Mouse (Mus musculus) heart, postnatal 36 days (tissue): ENCODE data around the gene Olfr901. TPM values are rescaled to one million over a fixed set of nuclear protein-coding genes. Genes with fewer than 3 reads are reported as not detected.
"Not testable (repeated sequence)": the region's sequence is repeated elsewhere in the genome, so short reads cannot be mapped to it uniquely, and the experiment has no call there.

Experiments
- DNase-seq, 2 experiments: peaks; one replicate each; pipeline ENCODE4 v3.0.0; 2021 to 2022
- intact Hi-C: fragments of 180-260 bp; cut with DNase I; formaldehyde crosslinking; loops from one replicate; pipeline ENCODE4 v1.15.1; 2025
- total RNA-seq, 2 experiments: library from RNA; stranded (reverse); gene quantifications; 2 replicates each; pipeline ENCODE4 v1.2.3; 2021

The Olfr901 gene
- not detected for total RNA-seq

DNA sequence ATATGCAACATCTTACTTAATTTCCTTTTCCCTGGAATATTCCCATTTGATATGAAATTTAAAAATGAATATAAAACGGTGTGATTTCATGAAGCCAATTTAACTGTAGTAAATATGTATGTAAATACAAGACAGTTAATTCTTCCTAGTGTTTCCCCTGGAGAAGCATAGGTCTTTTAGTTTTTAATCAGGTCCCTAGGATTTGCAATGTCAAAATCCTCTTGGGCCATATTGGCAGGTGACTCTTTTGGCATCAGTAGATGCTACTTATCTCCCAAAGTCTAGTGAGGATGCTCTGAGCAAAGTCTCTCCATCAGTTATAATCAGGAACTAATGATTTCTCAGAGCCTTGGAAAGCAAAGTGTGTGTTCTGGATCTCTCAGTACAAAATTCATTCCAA, at the start of gene Olfr901:
TSS of gene Olfr901 (plus strand) at position 301 of the 400 bp plus-strand sequence.
- intact Hi-C loops: no loop called here
- DNase-seq: no peak

DNA sequence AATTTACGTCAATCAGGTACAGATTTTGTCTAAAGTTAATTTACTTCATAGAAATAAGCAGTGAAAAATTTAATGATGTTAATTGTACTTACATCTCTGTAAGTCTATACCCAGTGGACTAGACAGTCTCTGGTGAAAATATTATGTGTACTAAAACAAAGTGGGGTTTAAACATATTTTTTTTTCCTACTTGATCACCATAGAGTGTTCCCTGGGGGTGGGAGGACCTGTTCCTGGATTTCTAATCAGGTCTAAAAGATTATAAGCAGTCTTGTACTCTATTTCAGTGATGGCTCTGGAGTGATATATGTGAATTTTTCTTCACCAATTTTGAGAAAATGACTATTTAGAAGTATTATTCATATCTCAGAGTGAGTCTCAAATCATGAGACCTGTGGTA, 27.9 kb upstream of the Olfr901 start, which contains the start of gene Olfr147:
TSS of gene Olfr147 (plus strand) at position 301 of the 400 bp plus-strand sequence.
- intact Hi-C loops: no loop called here
- DNase-seq: no peak

DNA sequence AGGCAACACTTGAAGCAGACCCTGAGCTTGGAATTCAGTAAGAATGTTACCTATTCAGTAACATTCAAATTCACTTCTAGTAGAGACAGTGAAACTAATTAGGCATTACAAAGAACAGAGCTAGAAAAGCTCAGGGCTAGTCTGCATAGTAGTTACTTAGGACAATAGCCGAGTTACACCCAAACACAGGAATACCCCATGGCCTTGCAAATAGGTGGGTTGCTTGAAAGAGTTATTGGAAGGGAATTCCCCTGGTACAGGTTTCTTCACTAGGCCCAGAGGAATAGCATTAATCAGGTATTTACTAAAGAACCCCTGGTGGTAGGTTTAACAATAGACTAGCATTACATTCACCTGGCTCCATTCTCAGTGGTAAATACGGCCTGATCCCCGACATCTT, 21.8 kb upstream of the Olfr901 start:
- intact Hi-C loops, DNase-seq: not testable (repeated sequence)

DNA sequence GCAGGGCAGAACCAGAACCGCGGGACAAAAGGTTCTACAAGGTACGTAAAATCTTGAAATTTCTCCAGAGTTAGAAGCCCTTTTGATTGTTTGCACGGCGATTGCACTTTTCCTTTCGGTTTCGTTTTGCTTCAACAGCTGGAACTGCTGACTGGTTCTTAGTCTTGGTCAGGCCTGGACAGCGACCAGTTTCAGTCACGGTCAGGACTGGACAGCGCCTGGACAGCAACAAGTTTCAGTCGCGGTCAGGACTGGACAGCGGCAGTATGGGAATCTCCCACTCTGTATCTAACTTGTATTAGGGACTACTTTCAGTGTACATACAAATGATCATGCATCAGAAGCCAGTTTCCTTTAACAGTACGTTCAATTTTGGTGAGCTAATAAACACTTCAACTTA, 15.8 kb upstream of the Olfr901 start:
- DNase-seq, intact Hi-C loops: not testable (repeated sequence)

DNA sequence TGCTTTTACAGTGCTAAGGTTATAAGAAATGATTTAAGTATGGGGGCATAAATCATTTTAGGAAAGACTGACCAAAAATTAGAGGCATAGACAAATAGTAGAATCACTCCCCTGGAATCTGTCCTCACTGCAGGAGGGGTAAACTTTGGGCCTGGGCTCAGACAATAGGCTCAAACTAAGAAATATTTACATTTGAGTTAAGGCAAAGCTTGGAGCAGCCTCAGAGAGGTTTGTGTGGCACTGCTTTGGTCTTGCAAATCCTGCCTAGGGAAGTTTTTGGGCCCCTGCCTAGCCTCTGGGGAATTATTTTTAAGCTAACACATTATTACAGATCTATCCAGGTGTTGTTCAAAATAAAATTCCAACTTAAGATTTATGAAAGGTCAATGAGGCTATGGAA, 5.5 kb upstream of the Olfr901 start:
- no peak for DNase-seq
- intact Hi-C loops: no loop called here

DNA sequence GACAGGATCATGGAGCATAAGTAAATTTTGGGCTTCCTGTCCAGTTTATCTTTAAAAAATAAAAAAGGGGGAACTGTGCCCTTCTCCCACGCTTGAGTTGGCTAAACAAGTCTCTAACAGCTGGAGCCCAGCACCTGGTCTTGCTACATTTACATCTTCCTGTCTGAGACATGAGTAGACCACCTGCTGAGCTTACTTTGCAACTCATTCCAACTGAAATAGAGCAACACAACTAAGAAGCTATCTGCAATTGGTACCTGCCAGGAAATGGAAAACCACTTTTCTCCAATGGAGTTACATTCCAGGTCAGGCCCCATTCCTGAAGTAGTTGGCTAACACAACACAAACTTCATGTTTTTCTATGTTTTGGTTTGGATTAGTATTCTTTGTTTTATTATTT, 2.2 kb upstream of the Olfr901 start:
- intact Hi-C loops: no loop called here
- no peak for DNase-seq

DNA sequence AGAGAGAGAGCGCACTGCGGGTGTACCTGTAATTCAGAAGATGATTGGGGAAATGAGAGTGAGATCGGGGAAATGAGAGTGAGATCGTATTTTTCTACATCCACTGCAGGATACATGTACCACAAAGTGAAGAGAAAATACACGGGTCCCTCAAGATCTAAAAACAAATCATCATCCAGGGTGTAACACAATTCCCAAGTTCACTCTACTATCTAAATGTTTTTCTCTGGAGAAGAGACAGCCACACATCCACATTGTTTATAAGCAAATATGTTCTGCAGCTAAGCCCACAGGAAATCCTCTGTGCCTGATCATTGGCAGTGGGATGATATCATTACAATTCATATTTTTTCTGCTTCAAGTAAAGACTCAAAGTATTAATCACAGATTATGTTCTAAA, 18.1 kb downstream of the Olfr901 start, which contains the start of gene Olfr902:
TSS of gene Olfr902 (plus strand) at position 301 of the 400 bp plus-strand sequence.
- DNase-seq: no peak
- intact Hi-C loops: no loop called here

DNA sequence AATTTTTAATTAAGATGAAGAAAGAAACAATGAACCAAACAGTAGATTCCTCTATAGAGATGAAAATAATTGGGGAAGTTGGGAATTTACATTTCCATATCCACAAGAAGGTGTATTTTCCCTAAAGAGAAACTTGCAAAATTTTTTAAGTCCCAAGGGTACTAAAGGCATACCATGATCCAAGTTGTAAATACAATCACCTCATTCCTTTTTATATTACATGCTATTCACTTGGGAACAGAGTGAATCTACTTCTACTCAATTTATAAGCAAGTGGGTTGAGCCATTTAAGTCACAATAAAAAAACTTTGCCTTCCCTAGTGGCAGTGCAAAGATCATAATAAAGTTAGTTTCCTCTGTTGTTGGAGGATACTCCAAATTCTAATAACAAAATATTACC, 33.6 kb downstream of the Olfr901 start, which contains the start of gene Olfr904:
TSS of gene Olfr904 (plus strand) at position 301 of the 400 bp plus-strand sequence.
- DNase-seq: no peak
- intact Hi-C loops: no loop called here

DNA sequence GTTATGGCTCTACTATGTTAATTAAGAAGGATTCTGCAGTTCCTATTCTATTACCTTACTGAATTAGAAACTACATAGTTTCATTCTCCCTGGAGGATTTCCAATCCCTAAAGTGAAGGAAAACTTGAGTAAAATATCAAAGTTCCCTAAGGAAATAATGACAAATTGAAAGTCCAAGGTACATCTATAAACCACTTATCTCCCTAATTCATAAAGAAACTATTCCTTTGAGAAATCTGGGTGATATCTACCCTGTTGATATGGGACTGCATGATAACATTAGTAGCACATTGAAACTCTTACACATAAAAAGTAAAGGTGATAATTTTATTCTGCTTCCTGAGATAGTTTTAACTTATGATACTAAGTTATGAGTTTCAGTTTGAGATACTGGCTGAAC, 41.6 kb downstream of the Olfr901 start, which contains the start of gene Olfr905:
TSS of gene Olfr905 (plus strand) at position 301 of the 400 bp plus-strand sequence.
- intact Hi-C loops: no loop called here
- no peak for DNase-seq

Other genes starting within 250 kb of the Olfr901 start
- gene Olfr891, start 248.6 kb upstream of the Olfr901 start, total RNA-seq: not detected
- not detected for gene Olfr893, start 221.1 kb upstream of the Olfr901 start, total RNA-seq
- not detected for gene Olfr894, start 211.4 kb upstream of the Olfr901 start, total RNA-seq
- not detected for gene Olfr143, start 176.7 kb upstream of the Olfr901 start, total RNA-seq
- not detected for gene Olfr895, start 161.6 kb upstream of the Olfr901 start, total RNA-seq
- not detected for gene Olfr896-ps1, start 138.3 kb upstream of the Olfr901 start, total RNA-seq
- not detected for gene Olfr25, start 100.4 kb upstream of the Olfr901 start, total RNA-seq
- not detected for gene Olfr898, start 81.0 kb upstream of the Olfr901 start, total RNA-seq
- gene Olfr250, start 62.6 kb upstream of the Olfr901 start, total RNA-seq: not detected
- not detected for gene Olfr251, start 52.4 kb upstream of the Olfr901 start, total RNA-seq
- not detected for gene Olfr147, start 27.8 kb upstream of the Olfr901 start, total RNA-seq
- gene Olfr902, start 18.2 kb downstream of the Olfr901 start, total RNA-seq: not detected
- not detected for gene Olfr904, start 33.7 kb downstream of the Olfr901 start, total RNA-seq
- gene Olfr905, start 41.7 kb downstream of the Olfr901 start, total RNA-seq: not detected
- not detected for gene Olfr906, start 57.6 kb downstream of the Olfr901 start, total RNA-seq
- not detected for gene Olfr907, start 66.3 kb downstream of the Olfr901 start, total RNA-seq
- not detected for gene Olfr911-ps1, start 92.1 kb downstream of the Olfr901 start, total RNA-seq
- gene Olfr910, start 108.4 kb downstream of the Olfr901 start, total RNA-seq: not detected
- gene Olfr912, start 150.7 kb downstream of the Olfr901 start, total RNA-seq: not detected
- gene Olfr913, start 163.3 kb downstream of the Olfr901 start, total RNA-seq: not detected
- gene Olfr914, start 175.6 kb downstream of the Olfr901 start, total RNA-seq: not detected
- not detected for gene Olfr916, start 230.4 kb downstream of the Olfr901 start, total RNA-seq
- not detected for gene Olfr917, start 236.4 kb downstream of the Olfr901 start, total RNA-seq
- not detected for gene Olfr918, start 245.1 kb downstream of the Olfr901 start, total RNA-seq